Mouse (Mus musculus) CH12.LX (cell line): ENCODE measurements around the gene Alk.

ENCODE experiments used
- CHD2 ChIP-seq: IDR thresholded peaks from 2 replicates; pipeline ENCODE4 v1.6.1; 2011; ENCODE audit warnings: low read length, improper control_type of control experiment
- CTCF ChIP-seq, 2 experiments: IDR thresholded peaks in 1 of 2; conservative IDR thresholded peaks in 1 of 2; 2 replicates each; pipeline ENCODE4 v1.5.1; 2011 to 2012; ENCODE audit warnings: low read depth in 2 of 2, low read length in 2 of 2, improper control_type of control experiment in 1 of 2, inconsistent platforms in 1 of 2, mild to moderate bottlenecking in 1 of 2, moderate library complexity in 1 of 2
- EP300 ChIP-seq: IDR thresholded peaks from 2 replicates; pipeline ENCODE4 v1.6.1; 2011; ENCODE audit warnings: low read length, improper control_type of control experiment
- KAT2A ChIP-seq: IDR thresholded peaks from 2 replicates; pipeline ENCODE4 v1.6.1; 2012; ENCODE audit warnings: low read length, improper control_type of control experiment, inconsistent platforms; ENCODE audit not compliant: insufficient replicate concordance
- MAZ ChIP-seq: IDR thresholded peaks from 2 replicates; pipeline ENCODE4 v1.6.1; 2012; ENCODE audit warnings: low read depth, mild to moderate bottlenecking, inconsistent platforms, low read length, improper control_type of control experiment, moderate library complexity
- MXI1 ChIP-seq: IDR thresholded peaks from 2 replicates; pipeline ENCODE4 v1.6.1; 2011; ENCODE audit warnings: mild to moderate bottlenecking, low read depth, low read length, improper control_type of control experiment
- POLR2A ChIP-seq: IDR thresholded peaks from 2 replicates; pipeline ENCODE4 v1.6.1; 2011; ENCODE audit warnings: low read depth, mild to moderate bottlenecking, improper control_type of control experiment, low read length
- POLR2AphosphoS2 ChIP-seq: IDR thresholded peaks from 2 replicates; pipeline ENCODE4 v1.6.1; 2011; ENCODE audit warnings: low read depth, low read length, improper control_type of control experiment
- USF2 ChIP-seq: conservative IDR thresholded peaks from 2 replicates; pipeline ENCODE4 v1.6.1; 2011; ENCODE audit warnings: low read depth, low read length, improper control_type of control experiment
- ZNF384 ChIP-seq: IDR thresholded peaks from 2 replicates; pipeline ENCODE4 v1.6.1; 2012; ENCODE audit warnings: low read depth, low read length, improper control_type of control experiment, inconsistent platforms

GRCm38 (mm10) chr17:72395956-72396355 is 208.5 kb downstream of the Alk start:
- TF ChIP-seq POLR2A (no peak), CHD2 (no peak), KAT2A (no peak), USF2 (no peak), CTCF (conservative IDR thresholded peaks at IDR 0.05 in 1 of 2, IDR thresholded peaks at IDR 0.05 in 1 of 2; ENCODE audit: low read depth in 2 of 2, low read length in 2 of 2) (no peak), EP300 (no peak), ZNF384 (no peak), MAZ (no peak), MXI1 (no peak), POLR2AphosphoS2 (no peak)
